Mouse (Mus musculus) neutrophil, adult 59 days (primary cell): Measurements from ENCODE around the gene D130040H23Rik. TPM values are rescaled to one million over a fixed set of nuclear protein-coding genes. Genes with fewer than 3 reads are reported as not detected.

Source experiments
- total RNA-seq, 2 experiments: library from RNA; stranded (reverse); gene quantifications; 1 replicate in 1 of 2; 2 replicates in 1 of 2; pipeline ENCODE4 v1.2.4; 2023

The D130040H23Rik gene
- total RNA-seq = 1 to 10 TPM; 1.2 to 2.6 TPM

GRCm38 (mm10) chr8:69270386-69271202, at the start of gene D130040H23Rik:
Gene D130040H23Rik (plus strand): TSS chr8:69271080.

Other genes starting within 250 kb of the D130040H23Rik start
- 1 to 10 TPM; 4.2 to 4.4 TPM for gene Zfp930, start 62.0 kb upstream of the D130040H23Rik start, total RNA-seq
- gene Gm9495, start 182.5 kb downstream of the D130040H23Rik start, total RNA-seq = under 1 TPM in 1 of 2 experiments, not detected in 1; 0.18 TPM